Mouse (Mus musculus) cortical plate, adult 2 months (tissue): ENCODE measurements around the gene Zfp637.

ENCODE experiments used
- CTCF ChIP-seq: fragments of 200-500 bp; IDR thresholded peaks from 2 replicates; pipeline ENCODE4 v1.5.1; 2011; ENCODE audit warnings: mild to moderate bottlenecking, control low read depth, low read length; ENCODE audit not compliant: insufficient read depth; ENCODE audit errors: extremely low read depth
- POLR2A ChIP-seq: fragments of 200-500 bp; IDR thresholded peaks from 2 replicates; pipeline ENCODE4 v1.6.1; 2011; ENCODE audit warnings: mild to moderate bottlenecking, low read length, control low read depth; ENCODE audit not compliant: insufficient read depth; ENCODE audit errors: extremely low read depth

DNA sequence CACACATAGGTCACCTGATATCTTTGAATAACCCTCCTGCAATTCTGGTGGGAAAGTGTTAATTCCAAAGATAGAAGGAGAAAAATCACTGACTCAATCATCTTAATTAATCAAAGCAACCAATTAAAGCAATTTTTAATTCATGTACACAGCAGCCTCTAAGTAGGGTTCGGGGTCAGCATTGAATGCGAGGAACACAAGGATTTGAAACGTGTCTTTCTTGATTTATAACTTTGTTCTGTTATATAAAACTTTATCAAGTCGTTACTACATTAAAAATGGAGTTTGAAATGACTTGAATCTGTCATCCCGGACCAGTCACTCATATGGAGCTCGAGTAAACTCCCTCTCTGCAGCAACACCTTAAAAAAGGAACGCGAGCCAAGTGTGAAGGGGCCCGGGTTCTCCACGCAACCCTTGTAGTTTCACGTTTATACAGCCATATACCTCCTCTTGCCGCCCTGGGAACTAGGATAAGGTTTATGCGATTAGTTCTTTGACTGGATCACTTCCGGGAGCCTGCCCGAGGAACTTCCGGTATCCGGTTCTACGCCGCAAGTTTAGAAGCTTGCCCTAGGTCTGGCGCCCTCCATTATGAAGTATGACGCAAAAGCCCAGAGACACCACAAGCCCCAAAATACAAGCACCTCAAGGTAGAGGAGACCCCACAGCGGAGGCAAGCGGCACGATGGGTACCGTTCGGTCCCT lies 37.9 kb downstream of the Zfp637 start:
- no peak for TF ChIP-seq CTCF
- TF ChIP-seq POLR2A = no peak; the same call in 1 of the 2 replicates
